Mouse (Mus musculus) midbrain, embryonic 13.5 days (tissue): ENCODE results near the gene Gm10190. TPM values are rescaled to one million over a fixed set of nuclear protein-coding genes. Genes with fewer than 3 reads are reported as not detected.
"Not testable (repeated sequence)": the region's sequence is repeated elsewhere in the genome, so short reads cannot be mapped to it uniquely, and the experiment has no call there.

Experiments used
- ATAC-seq: fragments of 200-750 bp; cut with Nextera tagmentation; 2 replicates; pipeline ENCODE4 v1.8.0; 2017; ENCODE audit warnings: mild to moderate bottlenecking, moderate TSS enrichment, moderate library complexity
- H3K27ac ChIP-seq: fragments of 300-500 bp; sonication (generic); 2 replicates; pipeline ENCODE4 v1.5.1; 2015; ENCODE audit warnings: inconsistent platforms, mild to moderate bottlenecking, moderate library complexity
- H3K27me3 ChIP-seq: fragments of 300-500 bp; sonication (generic); 2 replicates; pipeline ENCODE4 v1.6.1; 2015; ENCODE audit warnings: mild to moderate bottlenecking, inconsistent platforms
- H3K36me3 ChIP-seq: fragments of 300-500 bp; sonication (generic); 2 replicates; pipeline ENCODE4 v1.6.1; 2015; ENCODE audit warnings: mild to moderate bottlenecking, inconsistent platforms
- H3K4me1 ChIP-seq: fragments of 300-500 bp; sonication (generic); replicated peaks from 2 replicates; pipeline ENCODE4 v1.6.1; 2015; ENCODE audit warnings: inconsistent platforms
- H3K4me2 ChIP-seq: fragments of 300-500 bp; sonication (generic); replicated peaks from 2 replicates; pipeline ENCODE4 v1.6.1; 2015; ENCODE audit warnings: moderate library complexity, mild to moderate bottlenecking, inconsistent platforms
- H3K4me3 ChIP-seq: fragments of 300-500 bp; sonication (generic); replicated peaks from 2 replicates; pipeline ENCODE4 v1.5.1; 2015; ENCODE audit warnings: mild to moderate bottlenecking, inconsistent platforms
- H3K9ac ChIP-seq: fragments of 300-500 bp; sonication (generic); replicated peaks from 2 replicates; pipeline ENCODE4 v1.6.1; 2015; ENCODE audit warnings: mild to moderate bottlenecking, inconsistent platforms
- H3K9me3 ChIP-seq: fragments of 300-500 bp; sonication (generic); 2 replicates; pipeline ENCODE4 v1.6.1; 2016; ENCODE audit warnings: mild to moderate bottlenecking, inconsistent platforms
- WGBS: fragments of 180-500 bp; shearing (Covaris S2); methylation state at CpG from one replicate; pipeline ENCODE4 v1.1.7; 2015; 5-methylcytosine and 5-hydroxymethylcytosine counted together
- polyA plus RNA-seq: library from polyadenylated mRNA; unstranded; fragments of >200 nt; fragmentation: Nextera tagmentation; extraction: Ambion mirVana; gene quantifications from 2 replicates; pipeline ENCODE4 v1.2.1, GENCODE M21; 2015

Gm10190 gene
- polyA plus RNA-seq = 1.6 and 2.7 TPM in 2 replicates

GRCm38 (mm10) chr17:80372989-80373725 is at the start of gene Gm10190:
Gene Gm10190 (minus strand): TSS chr17:80373541.
- H3K4me2 ChIP-seq = peak within 1 kb of the TSS; percentile 80
- H3K9me3 ChIP-seq = no peaks in the 10 kb centered on the region
- H3K9ac ChIP-seq = peak within 1 kb of the TSS; percentile 75
- no peaks in the 10 kb centered on the region for H3K36me3 ChIP-seq
- H3K4me1 ChIP-seq = 0 out of 2 replicates have a peak, but pooled peaks cover 8% of the 10 kb centered on the region
- 3% methylated on average over 101 of the region's 102 CpGs for WGBS
- H3K4me3 ChIP-seq = peak within 1 kb of the TSS; percentile 53
- peak within 1 kb of the TSS; percentile 83 for H3K27ac ChIP-seq
- H3K27me3 ChIP-seq = peaks cover 20% of the 10 kb centered on the region
- peak; percentile 99 for ATAC-seq

- Histone ChIP-seq H3K9ac (no peak overlapping the region), H3K4me2 (no peak overlapping the region), H3K4me1 (no peaks in the 10 kb centered on the region), H3K27ac (no peak overlapping the region), H3K4me3 (no peak overlapping the region), H3K36me3 (peaks cover 51% of the 10 kb centered on the region), H3K9me3 (no peaks in the 10 kb centered on the region), H3K27me3 (no peaks in the 10 kb centered on the region)
- no peak for ATAC-seq
- WGBS = 94% methylated on average over 1 of the region's 1 CpGs
Measured at GRCm38 (mm10) chr17:80420998-80421397, 47.7 kb upstream of the Gm10190 start.

- Histone ChIP-seq H3K9ac (no peak overlapping the region), H3K9me3 (no peaks in the 10 kb centered on the region), H3K27me3 (no peaks in the 10 kb centered on the region), H3K27ac (no peak overlapping the region), H3K36me3 (peaks cover 69% of the 10 kb centered on the region), H3K4me3 (no peak overlapping the region), H3K4me2 (no peak overlapping the region), H3K4me1 (no peaks in the 10 kb centered on the region)
- no peak for ATAC-seq
- 88% methylated on average over 10 of the region's 10 CpGs for WGBS
Measured at GRCm38 (mm10) chr17:80418572-80419210, 45.4 kb upstream of the Gm10190 start.

GRCm38 (mm10) chr17:80411182-80411581 is 37.8 kb upstream of the Gm10190 start:
- no peaks in the 10 kb centered on the region for H3K27me3 ChIP-seq
- no peak overlapping the region for H3K27ac ChIP-seq
- ATAC-seq = peak; percentile 20; the same call in 1 of the 2 replicates
- H3K9ac ChIP-seq = no peak overlapping the region
- H3K4me3 ChIP-seq = no peak overlapping the region
- H3K36me3 ChIP-seq = peaks cover 77% of the 10 kb centered on the region
- H3K4me2 ChIP-seq = no peak overlapping the region
- WGBS = 61% methylated on average over 1 of the region's 1 CpGs
- H3K4me1 ChIP-seq = no peaks in the 10 kb centered on the region
- no peaks in the 10 kb centered on the region; the same call in 1 of the 2 replicates for H3K9me3 ChIP-seq

- Histone ChIP-seq H3K4me1 (no peaks in the 10 kb centered on the region), H3K36me3 (peaks cover 34% of the 10 kb centered on the region), H3K27ac (no peak overlapping the region), H3K9me3 (no peaks in the 10 kb centered on the region), H3K4me2 (no peak overlapping the region), H3K27me3 (no peaks in the 10 kb centered on the region), H3K4me3 (no peak overlapping the region), H3K9ac (no peak overlapping the region)
- no peak for ATAC-seq
- 93% methylated on average over 7 of the region's 7 CpGs for WGBS
Measured at GRCm38 (mm10) chr17:80398243-80398642, 24.9 kb upstream of the Gm10190 start.

- no peak overlapping the region for H3K27ac ChIP-seq
Measured at GRCm38 (mm10) chr17:80391423-80392403, 18.4 kb upstream of the Gm10190 start.

GRCm38 (mm10) chr17:80390024-80390423 is 16.7 kb upstream of the Gm10190 start:
- no peak overlapping the region for H3K9ac ChIP-seq
- H3K27me3 ChIP-seq = no peaks in the 10 kb centered on the region
- H3K4me2 ChIP-seq = no peak overlapping the region
- whole genome bisulfite sequencing = 72% methylated on average over 10 of the region's 10 CpGs
- H3K4me3 ChIP-seq = no peak overlapping the region
- no peaks in the 10 kb centered on the region for H3K9me3 ChIP-seq
- no peaks in the 10 kb centered on the region for H3K36me3 ChIP-seq
- ATAC-seq = no peak
- H3K4me1 ChIP-seq = 0 out of 2 replicates have a peak, but pooled peaks cover 3% of the 10 kb centered on the region
- no peak overlapping the region for H3K27ac ChIP-seq

More at GRCm38 (mm10) chr17:80391423-80392403, 18.4 kb upstream of the Gm10190 start:
- Histone ChIP-seq H3K9me3 (no peaks in the 10 kb centered on the region), H3K36me3 (no peaks in the 10 kb centered on the region), H3K4me3 (peak overlapping the region; percentile 44), H3K4me2 (peak overlapping the region; percentile 58), H3K4me1 (0 out of 2 replicates have a peak, but pooled peaks cover 3% of the 10 kb centered on the region), H3K9ac (peak overlapping the region; percentile 49), H3K27me3 (no peaks in the 10 kb centered on the region)
- WGBS = 16% methylated on average over 17 of the region's 17 CpGs
- peak; percentile 95 for ATAC-seq

- no peaks in the 10 kb centered on the region for H3K36me3 ChIP-seq
- no peaks in the 10 kb centered on the region for H3K27me3 ChIP-seq
- H3K4me3 ChIP-seq = no peak overlapping the region
- WGBS = 83% methylated on average over 1 of the region's 1 CpGs
- H3K9ac ChIP-seq = no peak overlapping the region
- no peak overlapping the region for H3K27ac ChIP-seq
- H3K4me1 ChIP-seq = no peaks in the 10 kb centered on the region
- no peak for ATAC-seq
- no peaks in the 10 kb centered on the region for H3K9me3 ChIP-seq
- H3K4me2 ChIP-seq = no peak overlapping the region
Measured at GRCm38 (mm10) chr17:80385671-80386070, 12.3 kb upstream of the Gm10190 start.

GRCm38 (mm10) chr17:80378386-80378785 is 5.0 kb upstream of the Gm10190 start:
- not testable (repeated sequence) for H3K9me3 ChIP-seq, ATAC-seq, H3K4me1 ChIP-seq, H3K4me3 ChIP-seq, H3K36me3 ChIP-seq, H3K27ac ChIP-seq, H3K9ac ChIP-seq, H3K4me2 ChIP-seq
- H3K27me3 ChIP-seq = peaks cover 13% of the 10 kb centered on the region

- Histone ChIP-seq H3K4me2 (peak overlapping the region; percentile 80), H3K27me3 (peaks cover 20% of the 10 kb centered on the region), H3K9ac (peak overlapping the region; percentile 75), H3K4me1 (0 out of 2 replicates have a peak, but pooled peaks cover 8% of the 10 kb centered on the region), H3K4me3 (peak overlapping the region; percentile 53), H3K36me3 (no peaks in the 10 kb centered on the region), H3K27ac (peak overlapping the region; percentile 83), H3K9me3 (no peaks in the 10 kb centered on the region)
- ATAC-seq = peak; percentile 87
- 19% methylated on average over 27 of the region's 29 CpGs for WGBS
Measured at GRCm38 (mm10) chr17:80373726-80374096, 370 bp upstream of the Gm10190 start.

- Histone ChIP-seq H3K4me3 (no peak overlapping the region), H3K36me3 (no peaks in the 10 kb centered on the region), H3K9me3 (no peaks in the 10 kb centered on the region), H3K27me3 (peaks cover 7% of the 10 kb centered on the region), H3K27ac (no peak overlapping the region), H3K4me1 (0 out of 2 replicates have a peak, but pooled peaks cover 5% of the 10 kb centered on the region), H3K4me2 (no peak overlapping the region), H3K9ac (no peak overlapping the region)
- WGBS = 84% methylated on average over 9 of the region's 9 CpGs
- no peak for ATAC-seq
Measured at GRCm38 (mm10) chr17:80368606-80369005, 4.7 kb downstream of the Gm10190 start.
